Mouse (Mus musculus): ENCODE measurements around the gene Gstm6. TPM values are rescaled to one million over a fixed set of nuclear protein-coding genes. Genes with fewer than 3 reads are reported as not detected.
"Not testable (repeated sequence)": the region's sequence is repeated elsewhere in the genome, so short reads cannot be mapped to it uniquely, and the experiment has no call there.

Gstm6 gene
- polyA plus RNA-seq (2017; shearing (Covaris generic)): not detected

GRCm38 (mm10) chr3:107943239-107943990 lies at the start of gene Gstm6:
Gene Gstm6, minus strand, starts transcription at chr3:107943749.
- ATAC-seq: no peak

DNA sequence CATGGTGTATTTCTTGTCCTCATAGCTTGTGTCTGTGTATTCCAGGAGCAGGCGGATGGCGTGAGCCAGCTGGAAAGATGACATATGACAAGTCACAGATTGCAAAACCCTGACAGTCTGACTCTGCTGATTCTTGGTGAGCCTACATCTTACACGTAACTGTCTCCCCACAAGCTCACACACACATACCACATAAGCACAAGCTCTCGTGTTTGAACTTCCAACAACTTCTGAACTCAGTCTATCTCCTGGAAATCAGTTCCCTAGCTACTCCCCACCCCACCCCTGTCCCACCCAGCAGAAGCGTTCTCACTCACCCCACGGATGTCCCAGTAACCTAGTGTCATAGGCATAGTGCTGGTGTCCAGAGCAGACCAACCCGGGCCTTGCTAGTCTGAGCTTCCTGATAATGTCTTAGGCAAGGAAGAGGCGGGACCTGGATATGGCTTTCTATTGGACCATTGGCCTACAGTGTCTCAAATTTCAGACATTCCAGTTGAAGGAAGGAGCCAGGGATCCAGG lies 42.6 kb upstream of the Gstm6 start, which contains the start of gene Gstm2:
Gene Gstm2, minus strand, starts transcription at position 413 of the 522 bp plus-strand sequence.
- no peak for ATAC-seq

GRCm38 (mm10) chr3:107985141-107985540 lies 41.6 kb upstream of the Gstm6 start:
- ATAC-seq: not testable (repeated sequence)

DNA sequence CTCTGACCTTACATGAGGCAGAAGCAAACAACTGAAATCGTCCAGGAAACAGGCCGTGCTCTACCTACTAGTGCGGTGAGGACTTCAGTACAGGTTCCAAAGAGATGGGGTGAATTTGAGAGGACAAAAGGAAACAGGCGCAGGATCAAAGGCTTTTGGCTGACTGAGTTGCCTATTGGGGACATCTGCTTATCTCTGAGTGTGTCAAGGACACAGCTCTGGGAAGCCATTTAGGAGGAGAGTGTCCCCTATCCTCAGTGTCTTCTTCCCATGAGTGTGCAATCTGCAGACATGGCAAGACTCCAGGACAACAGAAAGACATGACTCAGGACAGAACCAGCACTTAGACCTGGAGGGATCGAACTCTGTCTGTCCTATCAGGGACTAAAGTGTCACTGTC lies 40.9 kb upstream of the Gstm6 start:
- no peak for ATAC-seq

GRCm38 (mm10) chr3:107983771-107984170 lies 40.2 kb upstream of the Gstm6 start:
- ATAC-seq: no peak

DNA sequence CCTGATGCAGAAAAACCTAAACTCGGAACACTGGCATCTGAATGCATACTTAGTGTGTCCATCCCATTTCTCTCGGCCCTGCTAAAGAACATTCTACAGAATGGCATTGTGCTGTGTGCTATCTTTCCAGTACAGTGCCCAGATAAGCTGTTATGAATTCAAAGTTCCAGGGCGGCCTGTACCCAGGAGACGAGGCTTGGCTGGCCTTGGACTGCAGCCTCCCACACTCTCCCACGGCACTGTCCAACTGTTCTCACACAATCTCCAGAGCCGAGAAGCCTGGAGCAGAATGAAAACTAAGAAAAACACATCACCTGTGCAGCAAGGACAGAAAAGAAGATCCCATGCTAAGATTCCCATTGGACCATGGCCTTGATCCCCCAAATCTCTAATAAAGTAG lies 39.2 kb upstream of the Gstm6 start:
- no peak for ATAC-seq

DNA sequence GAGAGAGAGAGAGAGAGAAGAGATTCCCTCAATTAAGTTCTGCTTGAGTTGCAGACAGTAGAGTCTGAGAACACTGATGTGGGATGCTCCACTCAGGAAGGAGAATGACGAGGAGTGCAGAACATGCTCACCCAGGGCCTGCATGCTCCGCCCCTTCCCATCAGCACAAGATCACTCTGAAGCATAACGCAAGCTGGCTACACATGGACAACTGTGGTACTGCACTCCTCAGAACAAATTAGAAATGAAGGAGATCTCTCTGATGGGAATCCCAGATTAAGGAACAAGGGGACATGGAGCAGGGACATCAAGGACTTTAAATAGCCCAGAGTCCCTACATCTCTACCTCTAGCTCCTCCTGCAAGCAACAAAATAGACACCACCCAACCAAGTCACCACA lies 37.7 kb upstream of the Gstm6 start:
- ATAC-seq: no peak

- no peak for ATAC-seq
Measured at GRCm38 (mm10) chr3:107977691-107978090, 34.1 kb upstream of the Gstm6 start.

GRCm38 (mm10) chr3:107974237-107974636 lies 30.7 kb upstream of the Gstm6 start:
- no peak for ATAC-seq

- ATAC-seq: no peak
Measured at GRCm38 (mm10) chr3:107972070-107972469, 28.5 kb upstream of the Gstm6 start.

DNA sequence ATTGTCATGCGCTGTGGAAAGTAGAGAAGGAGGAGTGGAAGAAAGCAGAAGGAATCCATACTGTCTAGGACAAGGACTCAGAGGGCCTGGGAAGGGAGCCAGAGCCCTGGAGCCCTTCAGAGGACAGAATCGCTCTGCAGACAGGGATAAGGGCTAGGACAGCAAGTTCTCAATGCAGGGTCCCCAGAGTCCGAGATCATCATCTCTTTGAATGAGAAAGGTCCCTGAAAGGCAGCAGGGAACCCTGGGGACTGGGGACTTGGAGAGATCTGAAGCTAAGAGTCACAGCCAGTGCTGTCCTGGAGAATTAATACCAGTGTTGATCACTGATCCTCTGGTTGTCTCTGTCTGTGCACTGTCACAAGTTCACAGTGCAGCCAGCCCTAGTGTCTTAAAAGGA lies 27.6 kb upstream of the Gstm6 start:
- not testable (repeated sequence) for ATAC-seq

DNA sequence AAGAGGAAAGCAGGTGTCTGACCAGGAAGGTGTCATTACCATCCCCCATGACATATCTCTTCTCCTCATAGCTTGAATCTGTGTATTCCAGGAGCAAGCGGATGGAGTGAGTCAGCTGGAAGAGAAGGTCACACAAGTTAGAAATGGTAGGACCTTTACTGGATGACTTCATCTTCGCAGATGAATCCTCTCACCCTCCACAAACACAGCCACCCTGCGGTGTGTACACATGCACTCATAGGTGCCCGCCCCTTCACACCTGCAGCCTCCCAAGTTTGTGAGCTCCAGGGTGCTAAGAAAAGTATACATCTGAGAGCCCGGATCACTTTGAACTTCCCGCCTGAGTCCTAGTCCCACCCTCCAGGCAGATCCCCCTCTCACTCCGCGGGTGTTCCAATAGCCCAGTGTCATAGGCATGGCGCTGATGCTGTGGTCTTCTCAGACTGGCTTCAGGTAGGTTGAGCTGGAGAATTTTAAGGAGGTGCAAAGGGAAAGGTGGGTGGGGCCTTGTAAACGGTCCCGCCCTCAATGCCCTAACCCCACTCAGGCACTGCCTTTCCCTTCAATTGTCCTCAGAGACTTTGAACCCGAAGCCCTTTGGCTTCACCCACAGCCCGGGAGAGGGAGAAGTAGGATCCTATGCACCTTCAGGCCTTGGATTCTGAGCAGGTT lies 25.3 kb upstream of the Gstm6 start, which contains the start of gene Gstm3:
Gene Gstm3, minus strand, starts transcription at position 560 of the 672 bp plus-strand sequence.
- ATAC-seq: no peak

GRCm38 (mm10) chr3:107966631-107967030 lies 23.1 kb upstream of the Gstm6 start:
- ATAC-seq: no peak

DNA sequence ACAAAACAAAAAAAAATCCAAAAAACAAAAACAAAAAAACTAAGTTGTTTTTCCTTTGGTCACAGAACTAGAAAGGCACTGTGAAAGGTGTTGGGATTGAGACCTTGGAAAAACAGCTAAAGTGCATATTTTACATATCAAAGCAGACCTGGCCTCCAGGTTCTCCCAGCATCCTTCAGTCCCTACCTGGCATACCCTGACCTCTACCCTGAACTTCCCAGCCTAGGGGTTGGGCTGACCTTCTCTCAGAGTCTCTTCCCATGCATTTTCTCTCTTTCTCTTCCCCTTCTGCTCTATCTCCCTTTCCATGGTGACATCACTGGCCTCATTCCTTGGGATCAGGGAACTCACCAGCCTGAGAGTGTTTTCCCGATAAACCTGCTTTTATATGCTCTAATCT lies 22.0 kb upstream of the Gstm6 start:
- ATAC-seq: no peak

- no peak for ATAC-seq
Measured at GRCm38 (mm10) chr3:107964656-107965308, 21.2 kb upstream of the Gstm6 start.

DNA sequence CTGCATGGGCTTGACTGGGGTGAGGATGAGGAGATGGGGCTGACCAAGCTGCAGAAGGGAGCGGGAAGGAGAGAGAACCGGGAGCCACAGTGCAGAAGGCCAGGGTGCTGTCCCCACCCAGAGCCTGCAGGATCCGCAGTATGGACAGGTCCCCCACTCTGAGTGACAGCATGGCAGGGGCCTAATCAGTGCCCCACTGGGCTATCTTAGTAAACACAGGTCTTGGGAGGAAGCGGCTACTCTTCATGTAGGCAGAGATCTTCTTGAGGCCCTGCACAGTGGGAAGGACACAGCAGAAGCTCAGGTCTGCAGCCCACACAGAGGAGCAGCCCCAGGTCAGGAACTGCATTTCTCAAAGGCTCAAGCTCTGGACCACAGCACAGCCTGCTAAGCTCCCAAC lies 20.5 kb upstream of the Gstm6 start:
- ATAC-seq: no peak

GRCm38 (mm10) chr3:107955260-107955659 lies 11.7 kb upstream of the Gstm6 start:
- ATAC-seq: not testable (repeated sequence)

GRCm38 (mm10) chr3:107953906-107954305 lies 10.4 kb upstream of the Gstm6 start:
- no peak for ATAC-seq

DNA sequence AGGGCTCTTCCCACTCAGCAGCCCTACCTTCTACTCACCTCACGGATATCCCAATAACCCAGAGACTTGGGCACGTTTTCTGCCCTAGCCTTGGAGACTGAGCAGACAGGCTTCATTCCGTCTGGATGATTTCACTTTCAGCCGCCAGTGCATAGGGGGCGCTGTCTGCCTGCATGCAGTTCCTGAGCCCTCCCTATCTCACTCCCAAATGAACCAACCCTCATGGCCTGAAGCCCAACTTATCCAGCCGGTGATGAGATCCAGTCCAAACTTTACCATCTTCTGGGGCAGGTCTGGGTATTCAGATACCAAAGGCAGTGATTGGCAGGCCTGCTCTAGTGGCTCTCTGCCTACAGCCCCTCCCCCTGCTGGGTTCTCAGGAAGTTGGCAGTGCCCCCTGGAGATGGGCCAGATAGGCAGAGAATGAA lies 9.8 kb upstream of the Gstm6 start:
- no peak for ATAC-seq

DNA sequence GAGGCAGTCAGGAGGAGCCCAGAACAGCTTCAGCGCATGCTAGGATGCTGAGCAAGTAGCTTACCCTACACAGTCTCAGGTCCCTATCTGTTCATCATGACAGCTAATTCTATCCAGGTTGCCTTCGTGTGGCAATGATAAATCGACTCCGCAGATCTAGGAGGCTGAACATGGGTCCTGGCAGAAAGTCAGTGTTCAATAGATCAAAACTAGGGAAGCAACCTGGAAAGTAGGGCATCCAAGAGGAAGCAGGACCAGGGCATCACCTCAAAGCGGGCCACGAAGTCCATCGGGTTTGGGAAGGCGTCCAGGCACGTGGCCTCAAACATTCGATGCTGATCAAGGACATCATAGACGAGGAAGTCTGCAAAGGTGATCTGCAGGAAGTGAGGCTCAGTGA lies 7.0 kb upstream of the Gstm6 start:
- no peak for ATAC-seq

DNA sequence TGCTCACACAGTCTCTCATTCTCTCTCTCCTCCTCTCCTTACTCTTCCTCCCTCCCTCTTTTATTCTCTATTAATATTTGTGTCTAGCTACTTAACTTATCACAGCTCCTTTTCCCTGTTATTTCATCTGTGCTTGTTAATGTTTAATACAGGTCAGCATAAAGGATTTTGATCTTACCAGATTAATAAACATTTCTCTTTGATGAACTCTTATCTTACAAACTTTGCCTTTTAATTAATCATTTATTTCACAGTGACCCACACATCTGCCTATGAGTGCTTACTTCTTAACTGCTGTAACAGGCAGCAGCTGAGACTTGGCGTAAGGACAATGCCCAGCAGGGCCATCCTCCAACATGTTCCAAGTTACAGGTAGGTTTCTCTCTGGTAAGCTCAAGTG lies 5.9 kb upstream of the Gstm6 start:
- ATAC-seq: not testable (repeated sequence)

GRCm38 (mm10) chr3:107945729-107946128 lies 2.2 kb upstream of the Gstm6 start:
- no peak for ATAC-seq

DNA sequence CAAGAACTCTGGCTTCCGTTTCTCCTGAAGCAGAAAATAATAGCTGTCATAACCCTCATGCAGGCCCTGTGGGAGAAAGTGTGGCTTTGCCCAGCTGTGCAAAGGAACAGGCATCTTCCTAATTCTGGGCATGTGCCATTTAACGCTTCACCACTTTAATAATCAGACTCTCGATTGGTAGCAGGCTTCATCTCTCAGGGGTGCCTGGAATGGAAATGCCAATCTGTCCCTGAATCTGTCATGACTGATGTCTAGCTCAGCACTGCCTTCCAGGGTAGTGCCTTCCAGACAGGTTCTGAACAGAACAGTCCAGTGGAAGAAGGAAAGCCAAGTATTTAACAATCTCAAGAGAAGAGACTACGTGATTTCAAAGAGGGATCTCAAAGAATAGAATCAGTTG lies 2.3 kb downstream of the Gstm6 start:
- no peak for ATAC-seq

Data from activated CD4-positive, CD25-positive, alpha-beta regulatory T cell, adult 4 months (primary cell).